ENCODE assay signal across 20 mouse cellular contexts in genomic region chr3:69212246-69212645, GRCm38 (mm10). TPM values are rescaled to one million over a fixed set of nuclear protein-coding genes. Genes with fewer than 3 reads are reported as not detected.
"Had no signal": no experiment of that assay in that cellular context is flagged by ENCODE, and none has a peak within 500 bp of the region (broad histone marks: within the 10 kb centered on the region; RNA-seq: fewer than 3 reads in every experiment).

No protein-coding gene starts in this region.

- H3K36me3 ChIP-seq: neural tube, embryonic 13.5 days; neural tube, embryonic 15.5 days; stomach, embryonic 15.5 days had no signal

- H3K4me3 ChIP-seq: neural tube, embryonic 13.5 days; neural tube, embryonic 15.5 days; stomach, embryonic 15.5 days had no signal

- H3K9ac ChIP-seq: neural tube, embryonic 13.5 days; neural tube, embryonic 15.5 days; stomach, embryonic 15.5 days had no signal

- H3K4me2 ChIP-seq: neural tube, embryonic 13.5 days; neural tube, embryonic 15.5 days; stomach, embryonic 15.5 days had no signal

- H3K4me1 ChIP-seq: neural tube, embryonic 13.5 days; neural tube, embryonic 15.5 days; stomach, embryonic 15.5 days had no signal

- H3K9me3 ChIP-seq: neural tube, embryonic 13.5 days; neural tube, embryonic 15.5 days; stomach, embryonic 15.5 days had no signal

- H3K27ac ChIP-seq: neural tube, embryonic 13.5 days; neural tube, embryonic 15.5 days; stomach, embryonic 15.5 days; stomach, postnatal 0 days had no signal

- DNase-seq: retina, postnatal 1 day; right cerebral cortex, adult 18-20 months; right cerebral cortex, postnatal 14 days; right cerebral cortex, postnatal 25 days; right cerebral cortex, postnatal 4 days; spleen, adult 18-20 months; thymus, adult 18-20 months; thymus, adult 2 months; thymus, postnatal 14 days; thymus, postnatal 25 days; thymus, postnatal 36 days; thymus, postnatal 4 days had no signal

- H3K27me3 ChIP-seq: neural tube, embryonic 13.5 days; neural tube, embryonic 15.5 days; stomach, embryonic 15.5 days had no signal

RNA-seq across cellular contexts. Expression of gene Arl14, which starts 10.0 kb away (rescaled TPM):
- total RNA-seq: neutrophil, adult 5-6 weeks had no signal
- polyA plus RNA-seq: neural tube, embryonic 13.5 days; neural tube, embryonic 14.5 days; neural tube, embryonic 15.5 days; spleen, adult 2 months; testis, adult 2 months; thymus, adult 2 months had no signal
